Comparison of ENCODE assay signal across 8 mouse cellular contexts in the genomic region with DNA sequence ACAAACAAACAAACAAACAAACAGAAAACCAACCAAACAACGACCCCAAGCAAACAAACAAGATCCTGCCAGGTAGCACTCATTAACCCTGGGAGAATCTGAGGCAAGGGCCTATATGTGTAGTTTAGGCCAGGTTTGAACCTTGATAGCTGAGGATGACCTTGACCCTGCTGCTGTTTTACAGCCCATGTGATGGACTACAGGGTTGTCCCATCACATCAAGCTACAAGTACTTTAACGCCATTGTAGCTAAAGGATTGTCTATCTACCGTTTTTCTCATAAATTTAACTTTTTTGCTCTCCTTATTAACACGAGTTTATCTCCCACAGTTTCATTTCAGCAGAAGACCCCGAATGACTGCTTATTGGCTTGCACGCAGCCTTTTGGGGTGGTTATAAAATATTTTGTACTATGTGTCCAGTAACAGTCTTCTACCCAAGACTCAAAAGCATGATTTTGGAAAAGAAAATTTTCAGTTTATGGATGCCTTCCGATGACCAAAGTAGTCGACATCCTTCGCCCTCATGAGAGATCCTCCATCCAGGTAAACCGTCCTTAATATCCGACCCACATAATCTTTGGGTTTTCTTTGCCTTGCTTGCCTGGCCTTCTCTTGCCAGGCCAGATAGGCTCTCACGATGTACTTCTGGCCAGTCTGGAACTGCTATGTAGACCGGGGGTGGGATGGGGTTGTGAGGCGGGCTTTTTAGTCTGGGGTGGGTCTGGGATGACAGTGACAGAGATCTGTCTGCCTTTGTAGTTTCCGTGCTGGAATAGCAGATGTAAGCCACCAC. TPM values are rescaled to one million over a fixed set of nuclear protein-coding genes. Genes with fewer than 3 reads are reported as not detected.
DNase-seq lines count a peak whose midpoint lies in the region; ATAC-seq and TF ChIP-seq lines count a peak whose summit lies in the region.

No protein-coding gene starts in this region.

- in situ Hi-C loops in CH12.LX (cut with MboI; ENCODE audit: low pct_ligation_motif_present, low pct_unique_long_range_greater_than_20kb, low sequenced_read_pairs): loop anchor here (25.0 kb wide), 1 partner anchor 1579 kb away; the partner anchor contains the start of gene Zfp184

- H3K27ac ChIP-seq in CH12.LX (ENCODE audit: insufficient read depth, low read depth): no peak overlapping the region
- no peak overlapping the region for H3K27ac ChIP-seq in heart, embryonic 16.5 days (ENCODE audit: low read length)
- no peak overlapping the region for H3K27ac ChIP-seq in liver, postnatal 0 days (ENCODE audit: low read depth)

- peak overlapping the region; percentile 53 for H3K9ac ChIP-seq in CH12.LX (ENCODE audit: insufficient read depth, low read depth)
- no peak overlapping the region; the same call in 1 of the 2 replicates for H3K9ac ChIP-seq in heart, embryonic 16.5 days (ENCODE audit: low read length)
- H3K9ac ChIP-seq in liver, postnatal 0 days (replicated peaks): no peak overlapping the region

- H3K9me3 ChIP-seq in erythroblast, embryonic 14.5 days (ENCODE audit: control insufficient read depth, low read length): no peaks in the 10 kb centered on the region
- H3K9me3 ChIP-seq in CH12.LX (replicated peaks; ENCODE audit: low read length): no peaks in the 10 kb centered on the region
- no peaks in the 10 kb centered on the region for H3K9me3 ChIP-seq in heart, embryonic 16.5 days (replicated peaks; ENCODE audit: control insufficient read depth, low read length)
- no peaks in the 10 kb centered on the region for H3K9me3 ChIP-seq in liver, postnatal 0 days (ENCODE audit: low read length)

- H3K4me1 ChIP-seq in erythroblast, embryonic 14.5 days (ENCODE audit: control insufficient read depth): peaks cover 44% of the 10 kb centered on the region
- peaks cover 3 to 26% of the 10 kb centered on the region in 2 experiments; a peak in 3 of 4 replicates for H3K4me1 ChIP-seq in CH12.LX (ENCODE audit: control insufficient read depth in 1 of 2, insufficient read depth in 2 of 2)
- H3K4me1 ChIP-seq in heart, embryonic 16.5 days (ENCODE audit: control insufficient read depth, insufficient read depth, low read length): 0 out of 2 replicates have a peak, but pooled peaks cover 3% of the 10 kb centered on the region
- 0 out of 2 replicates have a peak, but pooled peaks cover 6% of the 10 kb centered on the region for H3K4me1 ChIP-seq in liver, postnatal 0 days (ENCODE audit: insufficient read depth)

- no peaks in the 10 kb centered on the region for H3K36me3 ChIP-seq in erythroblast, embryonic 14.5 days (ENCODE audit: control insufficient read depth)
- no peaks in the 10 kb centered on the region for H3K36me3 ChIP-seq in CH12.LX (replicated peaks in 1 of 2; ENCODE audit: control insufficient read depth in 1 of 2, insufficient read depth in 1 of 2, low read length in 1 of 2)
- H3K36me3 ChIP-seq in heart, embryonic 16.5 days (ENCODE audit: control insufficient read depth, insufficient read depth): no peaks in the 10 kb centered on the region
- no peaks in the 10 kb centered on the region for H3K36me3 ChIP-seq in liver, postnatal 0 days (replicated peaks; ENCODE audit: insufficient read depth, low read length)

- dilution Hi-C loops in CH12.LX (cut with MboI; ENCODE audit: extremely low pct_ligation_motif_present, extremely low pct_unique_long_range_greater_than_20kb, low sequenced_read_pairs): no loop called here

- no peak for TF ChIP-seq CTCF in CH12.LX (conservative IDR thresholded peaks at IDR 0.05 in 1 of 2, IDR thresholded peaks at IDR 0.05 in 1 of 2; ENCODE audit: low read depth in 2 of 2, low read length in 2 of 2)
- no peak for TF ChIP-seq CTCF in liver, postnatal 0 days (IDR thresholded peaks at IDR 0.05; ENCODE audit: low read depth)

- TF ChIP-seq EP300 in CH12.LX (IDR thresholded peaks at IDR 0.05; ENCODE audit: low read length): no peak
- no peak for TF ChIP-seq EP300 in liver, postnatal 0 days (IDR thresholded peaks at IDR 0.05; ENCODE audit: low read depth)

- H3K4me3 ChIP-seq in erythroblast, embryonic 14.5 days (replicated peaks): peak overlapping the region; percentile 71
- peak overlapping the region in 1 of 3 experiments; percentile 39 for H3K4me3 ChIP-seq in CH12.LX (replicated peaks in 1 of 3; ENCODE audit: low read depth in 2 of 3, low read length in 2 of 3, poor library complexity in 1 of 3)
- H3K4me3 ChIP-seq in heart, embryonic 16.5 days (ENCODE audit: low read length): peak overlapping the region; percentile 2; the same call in 1 of the 2 replicates
- H3K4me3 ChIP-seq in liver, postnatal 0 days (ENCODE audit: low read depth, low read length): no peak overlapping the region

- H3K27me3 ChIP-seq in erythroblast, embryonic 14.5 days (ENCODE audit: control insufficient read depth): no peaks in the 10 kb centered on the region
- no peaks in the 10 kb centered on the region for H3K27me3 ChIP-seq in CH12.LX (replicated peaks)
- no peaks in the 10 kb centered on the region for H3K27me3 ChIP-seq in heart, embryonic 16.5 days (ENCODE audit: control insufficient read depth, insufficient read depth, low read length)
- no peaks in the 10 kb centered on the region for H3K27me3 ChIP-seq in liver, postnatal 0 days (ENCODE audit: insufficient read depth, low read length)

- TF ChIP-seq POLR2A in CH12.LX (IDR thresholded peaks at IDR 0.05; ENCODE audit: low read depth, low read length): no peak

- WGBS in heart, embryonic 16.5 days: 55% methylated on average over 15 of the region's 15 CpGs
- 57% methylated on average over 15 of the region's 15 CpGs for WGBS in liver, postnatal 0 days (ENCODE audit: insufficient replicate concordance)

- TF ChIP-seq RAD21 in CH12.LX (IDR thresholded peaks at IDR 0.05; ENCODE audit: low read depth, low read length): no peak

- peak overlapping the region; percentile 88 for H3K4me2 ChIP-seq in CH12.LX (ENCODE audit: insufficient read depth, low read depth, poor library complexity, severe bottlenecking)
- H3K4me2 ChIP-seq in heart, embryonic 16.5 days (ENCODE audit: low read depth, low read length): peak overlapping the region; percentile 65
- peak overlapping the region; percentile 73 for H3K4me2 ChIP-seq in liver, postnatal 0 days (ENCODE audit: low read depth, low read length)

- DNase-seq in CH12.LX (ENCODE audit: extremely low read depth): no peak
- DNase-seq in liver, postnatal 0 days: no peak
- DNase-seq in cerebellum, adult 11 months: no peak
- no peak for DNase-seq in cerebellum, adult 11-12 months
- no peak for DNase-seq in thymus, postnatal 4 days

- ATAC-seq in erythroblast, adult 5-6 weeks (replicated peaks; ENCODE audit: low FRiP score, poor library complexity, severe bottlenecking): no peak
- ATAC-seq in heart, embryonic 16.5 days (replicated peaks; ENCODE audit: extremely low read depth, insufficient read depth, low FRiP score): no peak
- ATAC-seq in liver, postnatal 0 days: no peak

- H3K79me2 ChIP-seq in CH12.LX (replicated peaks; ENCODE audit: control insufficient read depth, extremely low read depth, insufficient read depth, poor library complexity, severe bottlenecking): no peaks in the 10 kb centered on the region

RNA-seq across cellular contexts. Expression of gene Hist1h4h, which starts 14.8 kb away (rescaled TPM):
- 10.1 and 19.7 TPM in 2 replicates for polyA plus RNA-seq in erythroblast, embryonic 14.5 days (2012)
- 19.8 and 50.6 TPM in 2 replicates for total RNA-seq in erythroblast, adult 5-6 weeks (2015; ENCODE audit: low replicate concordance)
- 443 and 524 TPM in 2 replicates for total RNA-seq in erythroblast, adult 5-6 weeks (2017; ENCODE audit: low replicate concordance)
- total RNA-seq in CH12.LX (2012; rRNA removed) (4,350 and 4,957 TPM in 2 replicates), CH12.LX (2014; rRNA removed) (14.0 and 19.4 TPM in 2 replicates)
- 3.4 and 5.5 TPM in 2 replicates for polyA plus RNA-seq in CH12.LX (2012; ENCODE audit: insufficient read length, low read depth)
- 7.7 and 8.6 TPM in 2 replicates for polyA plus RNA-seq in heart, embryonic 16.5 days (2015; fragmentation: Nextera tagmentation; extraction: Ambion mirVana)
- polyA plus RNA-seq in liver, postnatal 0 days (2015; fragmentation: Nextera tagmentation; extraction: Ambion mirVana): 7.2 and 7.5 TPM in 2 replicates

RNA-seq across cellular contexts. Expression of gene Hist1h2af, which starts 17.7 kb away (rescaled TPM):
- 52.5 and 62.7 TPM in 2 replicates for polyA plus RNA-seq in erythroblast, embryonic 14.5 days (2012)
- total RNA-seq in erythroblast, adult 5-6 weeks (2015; ENCODE audit: low replicate concordance): 20.7 and 32.7 TPM in 2 replicates
- 925 and 1,298 TPM in 2 replicates for total RNA-seq in erythroblast, adult 5-6 weeks (2017; ENCODE audit: low replicate concordance)
- total RNA-seq in CH12.LX (2012; rRNA removed) (824 and 932 TPM in 2 replicates), CH12.LX (2014; rRNA removed) (45.2 and 57.1 TPM in 2 replicates)
- polyA plus RNA-seq in CH12.LX (2012; ENCODE audit: insufficient read length, low read depth): 68.6 and 97.0 TPM in 2 replicates
- polyA plus RNA-seq in heart, embryonic 16.5 days (2015; fragmentation: Nextera tagmentation; extraction: Ambion mirVana): 3.8 and 9.2 TPM in 2 replicates
- 9.7 and 9.8 TPM in 2 replicates for polyA plus RNA-seq in liver, postnatal 0 days (2015; fragmentation: Nextera tagmentation; extraction: Ambion mirVana)

RNA-seq across cellular contexts. Expression of gene Hist1h3g, which starts 19.2 kb away (rescaled TPM):
- polyA plus RNA-seq in erythroblast, embryonic 14.5 days (2012): 8.8 and 11.7 TPM in 2 replicates
- total RNA-seq in erythroblast, adult 5-6 weeks (2015; ENCODE audit: low replicate concordance): 74.4 and 97.2 TPM in 2 replicates
- total RNA-seq in erythroblast, adult 5-6 weeks (2017; ENCODE audit: low replicate concordance): 54.5 and 131 TPM in 2 replicates
- total RNA-seq in CH12.LX (2012; rRNA removed) (608 and 749 TPM in 2 replicates), CH12.LX (2014; rRNA removed) (50.1 and 75.3 TPM in 2 replicates)
- polyA plus RNA-seq in CH12.LX (2012; ENCODE audit: insufficient read length, low read depth): 3.4 and 3.6 TPM in 2 replicates
- 2.0 and 2.2 TPM in 2 replicates for polyA plus RNA-seq in heart, embryonic 16.5 days (2015; fragmentation: Nextera tagmentation; extraction: Ambion mirVana)
- 3.7 and 6.3 TPM in 2 replicates for polyA plus RNA-seq in liver, postnatal 0 days (2015; fragmentation: Nextera tagmentation; extraction: Ambion mirVana)

RNA-seq across cellular contexts. Expression of gene Hist1h2bh, which starts 27.2 kb away (rescaled TPM):
- 0.43 and 3.0 TPM in 2 replicates for polyA plus RNA-seq in erythroblast, embryonic 14.5 days (2012)
- 13.4 and 18.2 TPM in 2 replicates for total RNA-seq in erythroblast, adult 5-6 weeks (2015; ENCODE audit: low replicate concordance)
- total RNA-seq in erythroblast, adult 5-6 weeks (2017; ENCODE audit: low replicate concordance): 63.0 and 67.3 TPM in 2 replicates
- total RNA-seq in CH12.LX (2012; rRNA removed) (261 and 290 TPM in 2 replicates), CH12.LX (2014; rRNA removed) (5.7 and 8.0 TPM in 2 replicates)
- 0.56 and 0.77 TPM in 2 replicates for polyA plus RNA-seq in CH12.LX (2012; ENCODE audit: insufficient read length, low read depth)
- polyA plus RNA-seq in heart, embryonic 16.5 days (2015; fragmentation: Nextera tagmentation; extraction: Ambion mirVana): 0.38 and 0.52 TPM in 2 replicates
- polyA plus RNA-seq in liver, postnatal 0 days (2015; fragmentation: Nextera tagmentation; extraction: Ambion mirVana): 0.58 and 0.64 TPM in 2 replicates

RNA-seq across cellular contexts. Expression of gene Btn2a2, which starts 27.4 kb away (rescaled TPM):
- not detected in 2 replicates for polyA plus RNA-seq in erythroblast, embryonic 14.5 days (2012)
- total RNA-seq in erythroblast, adult 5-6 weeks (2015; ENCODE audit: low replicate concordance): not detected in 2 replicates
- not detected in 2 replicates for total RNA-seq in erythroblast, adult 5-6 weeks (2017; ENCODE audit: low replicate concordance)
- total RNA-seq in CH12.LX (2012; rRNA removed): 1.1 and 1.3 TPM in 2 replicates
- total RNA-seq in CH12.LX (2014; rRNA removed): 1.2 and 1.3 TPM in 2 replicates
- polyA plus RNA-seq in CH12.LX (2012; ENCODE audit: insufficient read length, low read depth): 2.1 and 2.8 TPM in 2 replicates
- 0.29 and 0.34 TPM in 2 replicates for polyA plus RNA-seq in heart, embryonic 16.5 days (2015; fragmentation: Nextera tagmentation; extraction: Ambion mirVana)
- not detected in 2 replicates for polyA plus RNA-seq in liver, postnatal 0 days (2015; fragmentation: Nextera tagmentation; extraction: Ambion mirVana)
